Mouse (Mus musculus) C2C12 (cell line): ENCODE data around the gene Slc44a5. TPM values are rescaled to one million over a fixed set of nuclear protein-coding genes. Genes with fewer than 3 reads are reported as not detected.

Experiments used
- H3K27me3 ChIP-seq: one replicate; pipeline ENCODE4 v1.6.1; 2011; ENCODE audit not compliant: control insufficient read depth, insufficient read depth, insufficient read length
- H3K36me3 ChIP-seq: one replicate; pipeline ENCODE4 v1.6.1; 2011; ENCODE audit not compliant: control insufficient read depth, insufficient read depth
- H3K4me3 ChIP-seq: one replicate; pipeline ENCODE4 v1.5.1; 2011; ENCODE audit warnings: mild to moderate bottlenecking, control low read depth; ENCODE audit not compliant: poor library complexity, insufficient read depth, severe bottlenecking
- H3K79me2 ChIP-seq: one replicate; pipeline ENCODE4 v1.6.1; 2011; ENCODE audit not compliant: control insufficient read depth, insufficient read depth
- H3K79me3 ChIP-seq: one replicate; pipeline ENCODE4 v1.6.1; 2011; ENCODE audit warnings: low read depth, control low read depth
- H3ac ChIP-seq: one replicate; pipeline ENCODE3; 2011; ENCODE audit warnings: low read depth; ENCODE audit not compliant: control insufficient read depth, insufficient read length
- CEBPB ChIP-seq: IDR thresholded peaks from one replicate; pipeline ENCODE4 v1.6.1; 2011; ENCODE audit warnings: low read depth, mild to moderate bottlenecking, control low read depth, moderate library complexity
- CTCF ChIP-seq: IDR thresholded peaks from one replicate; pipeline ENCODE4 v1.5.1; 2011; ENCODE audit not compliant: control insufficient read depth, insufficient read depth, insufficient read length
- FOSL1 ChIP-seq: IDR thresholded peaks from one replicate; pipeline ENCODE4 v1.8.0; 2011; ENCODE audit warnings: mild to moderate bottlenecking, low read length; ENCODE audit not compliant: poor library complexity, insufficient read depth, severe bottlenecking
- MAX ChIP-seq: IDR thresholded peaks from one replicate; pipeline ENCODE4 v1.6.1; 2011; ENCODE audit warnings: mild to moderate bottlenecking, control low read depth
- MYOD1 ChIP-seq: IDR thresholded peaks from one replicate; pipeline ENCODE4 v1.6.1; 2011; ENCODE audit warnings: low read depth; ENCODE audit not compliant: control insufficient read depth, insufficient read length
- MYOG ChIP-seq: IDR thresholded peaks from one replicate; pipeline ENCODE4 v1.6.1; 2011; ENCODE audit not compliant: control insufficient read depth, insufficient read length; ENCODE audit errors: extremely low read depth
- USF1 ChIP-seq: IDR thresholded peaks from one replicate; pipeline ENCODE4 v1.6.1; 2011; ENCODE audit warnings: low read depth, mild to moderate bottlenecking, control low read depth, moderate library complexity
- polyA plus RNA-seq: library from polyadenylated mRNA; unstranded; fragments of >200 nt; fragmentation: generic; extraction: Trizol; gene quantifications from one replicate; pipeline ENCODE4 v1.2.1, GENCODE M21; 2012; ENCODE audit warnings: missing spikeins

Gene Slc44a5
- polyA plus RNA-seq, 1 experiment: 0.06 TPM

DNA sequence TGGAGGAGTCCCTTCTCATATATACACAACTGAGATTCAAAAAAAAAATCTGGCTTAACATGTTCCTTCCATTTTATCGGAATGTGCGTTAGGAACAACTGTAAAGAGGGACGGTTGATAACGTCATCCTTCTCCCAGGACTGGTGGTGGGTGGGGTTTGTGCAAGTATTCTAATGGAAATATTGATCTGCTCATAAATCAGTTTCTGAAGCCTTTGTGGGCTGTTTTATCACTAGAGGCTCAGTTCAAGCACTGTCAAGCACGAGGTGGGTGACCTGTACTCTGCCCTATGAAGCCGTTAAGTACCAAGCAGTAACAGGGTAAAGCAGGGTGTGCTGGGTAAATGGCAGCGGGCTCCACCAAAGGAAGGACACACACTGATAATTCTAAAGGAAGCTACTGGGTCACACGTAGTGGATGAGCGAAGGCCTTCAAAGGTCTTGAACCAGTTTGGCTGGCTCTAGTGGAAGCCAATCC, 13.5 kb upstream of the Slc44a5 start:
- Histone ChIP-seq H3K4me3 (no peak overlapping the region), H3ac (no peak overlapping the region), H3K36me3 (no peaks in the 10 kb centered on the region), H3K79me3 (no peaks in the 10 kb centered on the region), H3K79me2 (no peaks in the 10 kb centered on the region), H3K27me3 (no peaks in the 10 kb centered on the region)
- TF ChIP-seq FOSL1: no peak
- no peak for TF ChIP-seq CTCF
- no peak for TF ChIP-seq MYOG
- no peak for TF ChIP-seq MAX
- TF ChIP-seq USF1: no peak
- TF ChIP-seq CEBPB: no peak
- TF ChIP-seq MYOD1: no peak

DNA sequence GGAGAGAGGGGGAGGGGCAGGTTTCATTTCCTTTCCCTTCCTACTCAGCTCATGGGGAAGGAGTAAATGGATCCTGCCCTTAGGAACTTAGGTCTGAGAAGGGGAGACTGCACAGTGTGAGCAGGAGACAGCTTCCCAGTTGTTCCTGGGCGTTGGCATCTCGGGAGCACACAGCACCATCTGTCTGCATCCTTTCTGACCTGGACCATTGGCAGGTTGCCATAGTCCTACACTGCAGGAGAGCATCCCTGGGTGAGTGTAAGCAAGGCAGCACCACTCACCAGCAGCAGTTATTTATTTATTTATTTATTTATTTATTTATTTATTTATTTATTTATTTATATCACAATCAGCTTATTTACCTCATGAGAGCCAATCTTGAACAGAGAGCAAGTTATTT, 12.4 kb upstream of the Slc44a5 start:
- Histone ChIP-seq H3ac (no peak overlapping the region), H3K36me3 (no peaks in the 10 kb centered on the region), H3K79me2 (no peaks in the 10 kb centered on the region), H3K79me3 (no peaks in the 10 kb centered on the region), H3K4me3 (no peak overlapping the region), H3K27me3 (no peaks in the 10 kb centered on the region)
- TF ChIP-seq MYOG (no peak), USF1 (no peak), CEBPB (no peak), CTCF (no peak), MAX (no peak), FOSL1 (no peak), MYOD1 (no peak)

DNA sequence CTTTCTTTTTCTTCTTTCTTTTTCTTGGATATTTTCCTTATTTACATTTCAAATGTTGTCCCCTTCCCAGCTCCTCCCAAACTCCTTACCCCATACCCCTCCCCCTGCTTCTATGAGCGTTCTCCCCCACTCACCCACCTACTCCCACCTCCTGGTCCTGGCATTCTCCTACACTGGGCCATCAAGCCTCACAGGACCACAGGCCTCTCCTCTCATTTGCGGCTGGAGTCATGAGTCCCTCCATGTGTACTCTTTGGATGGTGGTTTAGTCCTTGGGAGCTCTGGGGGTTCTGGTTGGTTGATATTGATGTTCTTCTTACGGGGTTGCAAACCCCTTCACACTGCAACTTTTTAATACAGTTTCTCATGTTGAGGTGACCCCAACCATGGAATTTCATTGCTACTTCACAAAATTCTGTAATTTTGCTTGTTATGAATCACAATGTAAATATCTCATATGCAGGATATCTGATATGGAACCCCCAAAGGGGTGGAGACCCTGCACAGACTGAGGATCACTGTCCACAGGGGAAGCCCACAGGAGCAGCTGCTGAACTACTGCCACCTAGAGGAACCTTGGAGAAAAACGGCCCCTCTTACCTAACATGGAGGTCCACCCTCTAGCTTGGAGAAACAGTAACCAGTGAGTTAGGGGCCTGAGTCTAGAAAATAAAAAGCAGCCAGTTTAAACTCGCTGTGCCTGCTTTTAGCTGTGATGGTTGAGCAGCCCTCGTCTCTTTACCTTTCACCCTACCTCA, 11.4 kb upstream of the Slc44a5 start:
- H3ac ChIP-seq: no peak overlapping the region
- H3K79me3 ChIP-seq: no peaks in the 10 kb centered on the region
- no peaks in the 10 kb centered on the region for H3K79me2 ChIP-seq
- no peaks in the 10 kb centered on the region for H3K27me3 ChIP-seq
- TF ChIP-seq CTCF (peak; percentile 15), MYOG (no peak), MYOD1 (no peak)
- H3K36me3 ChIP-seq: no peaks in the 10 kb centered on the region
- H3K4me3 ChIP-seq: no peak overlapping the region

DNA sequence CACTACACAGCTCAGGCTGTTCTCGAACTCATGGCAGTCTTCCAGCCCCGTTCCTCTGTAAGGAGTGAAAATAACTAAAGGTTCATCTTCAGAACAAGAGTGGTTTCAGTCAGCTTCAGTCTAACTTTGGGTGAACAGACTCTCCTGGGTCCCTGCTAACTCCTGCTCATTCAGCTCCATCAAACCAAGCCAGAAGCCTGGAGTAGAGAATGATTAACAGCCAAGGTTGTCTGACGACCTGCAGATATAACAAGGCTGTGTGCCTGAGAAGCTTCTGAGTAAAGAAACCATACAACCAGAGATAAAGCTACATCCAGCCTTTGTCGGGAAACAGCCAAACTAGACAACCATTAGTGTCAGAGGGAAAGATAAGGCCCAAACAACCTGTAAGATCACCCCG, 5.8 kb upstream of the Slc44a5 start:
- Histone ChIP-seq H3K79me2 (no peaks in the 10 kb centered on the region), H3K36me3 (no peaks in the 10 kb centered on the region), H3ac (no peak overlapping the region), H3K4me3 (no peak overlapping the region), H3K27me3 (no peaks in the 10 kb centered on the region), H3K79me3 (no peaks in the 10 kb centered on the region)
- TF ChIP-seq FOSL1: no peak
- TF ChIP-seq USF1: no peak
- no peak for TF ChIP-seq CEBPB
- no peak for TF ChIP-seq MAX
- no peak for TF ChIP-seq MYOD1
- TF ChIP-seq CTCF: no peak
- TF ChIP-seq MYOG: no peak

DNA sequence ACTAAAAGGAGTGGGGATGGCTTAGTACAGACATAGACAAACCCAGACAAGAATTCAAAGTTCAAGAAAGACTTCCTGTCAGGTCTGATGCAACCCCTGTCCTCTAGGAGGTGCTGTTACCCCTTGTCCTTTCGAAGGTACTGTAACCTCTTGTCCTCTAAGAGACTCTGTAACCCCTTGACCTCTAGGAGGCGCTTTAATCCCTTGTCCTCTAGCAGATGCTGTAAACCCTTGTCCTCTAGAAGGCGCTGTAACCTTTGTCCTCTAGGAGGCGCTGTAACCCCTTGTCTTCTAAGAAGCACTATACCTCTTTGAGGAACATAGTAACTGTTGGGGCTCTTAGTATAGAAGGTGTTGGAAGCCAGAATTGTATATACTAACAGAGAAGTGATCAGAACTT, 4.7 kb upstream of the Slc44a5 start:
- TF ChIP-seq MYOG (no peak), CTCF (no peak), MAX (no peak), MYOD1 (no peak), FOSL1 (no peak), CEBPB (no peak), USF1 (no peak)
- no peaks in the 10 kb centered on the region for H3K36me3 ChIP-seq
- H3ac ChIP-seq: no peak overlapping the region
- no peaks in the 10 kb centered on the region for H3K79me2 ChIP-seq
- H3K79me3 ChIP-seq: no peaks in the 10 kb centered on the region
- H3K27me3 ChIP-seq: peaks cover 7% of the 10 kb centered on the region
- no peak overlapping the region for H3K4me3 ChIP-seq

DNA sequence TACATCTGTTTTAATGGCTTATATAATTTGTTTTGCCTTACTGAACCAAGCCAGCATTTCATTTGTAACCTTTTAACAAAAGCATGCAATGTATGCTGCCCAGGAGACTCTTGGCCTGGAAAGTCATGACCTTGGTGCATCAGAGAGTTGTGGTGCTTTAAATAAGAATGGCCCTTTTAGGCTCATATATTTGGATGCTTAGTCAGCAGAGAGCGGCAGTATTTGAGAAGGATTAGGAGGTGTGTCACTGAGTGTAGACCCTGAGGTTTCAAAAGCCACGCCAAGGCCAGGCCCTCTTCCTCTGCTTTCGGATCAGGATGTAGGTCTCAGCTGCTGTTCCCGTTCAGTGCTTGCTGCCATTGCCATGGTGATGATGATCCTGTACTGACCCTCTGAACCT, 3.8 kb upstream of the Slc44a5 start:
- no peaks in the 10 kb centered on the region for H3K79me3 ChIP-seq
- no peak overlapping the region for H3K4me3 ChIP-seq
- H3ac ChIP-seq: no peak overlapping the region
- H3K36me3 ChIP-seq: no peaks in the 10 kb centered on the region
- peaks cover 13% of the 10 kb centered on the region for H3K27me3 ChIP-seq
- H3K79me2 ChIP-seq: no peaks in the 10 kb centered on the region
- no peak for TF ChIP-seq CEBPB
- TF ChIP-seq CTCF: no peak
